Mouse (Mus musculus): ENCODE data around the gene Olfr1129. TPM values are rescaled to one million over a fixed set of nuclear protein-coding genes. Genes with fewer than 3 reads are reported as not detected.
"Not testable (repeated sequence)": the region's sequence is repeated elsewhere in the genome, so short reads cannot be mapped to it uniquely, and the experiment has no call there.

The Olfr1129 gene
- polyA plus RNA-seq (2016; fragmentation: Nextera tagmentation; extraction: Ambion mirVana) = not detected in 2 replicates

DNA sequence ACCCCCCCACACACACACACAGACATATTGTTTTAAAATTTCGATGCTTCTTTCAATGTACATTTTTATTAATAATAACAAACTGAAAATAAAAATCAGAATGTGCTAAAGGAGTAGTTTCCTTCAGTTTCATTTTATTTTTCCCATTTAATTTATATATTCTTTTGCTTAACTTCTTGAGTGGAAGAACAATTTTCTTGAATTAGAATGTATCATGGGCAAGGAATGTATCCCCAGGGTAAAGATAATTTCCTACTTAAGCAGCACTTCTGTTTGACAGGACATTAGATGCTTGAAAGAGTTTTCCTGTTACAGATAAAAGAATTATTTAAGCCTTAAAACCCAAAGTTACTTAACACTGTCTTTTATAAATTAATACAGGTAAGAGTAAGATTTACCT is at the start of gene Olfr1129:
Gene Olfr1129, plus strand, starts transcription at position 301 of the 400 bp plus-strand sequence.
- H3K36me3 ChIP-seq; H3K27ac ChIP-seq (ENCODE audit: poor library complexity, severe bottlenecking); H3K4me3 ChIP-seq; ATAC-seq (ENCODE audit: insufficient number of reproducible peaks, low FRiP score); H3K4me2 ChIP-seq; H3K4me1 ChIP-seq (replicated peaks); H3K9ac ChIP-seq; H3K27me3 ChIP-seq (replicated peaks); H3K9me3 ChIP-seq (replicated peaks): not testable (repeated sequence)
- WGBS = 55% methylated on average over 1 of the region's 1 CpGs

- H3K9ac ChIP-seq; H3K27ac ChIP-seq (ENCODE audit: poor library complexity, severe bottlenecking): not testable (repeated sequence)
Measured at GRCm38 (mm10) chr2:87525899-87526616, 47.6 kb upstream of the Olfr1129 start.

DNA sequence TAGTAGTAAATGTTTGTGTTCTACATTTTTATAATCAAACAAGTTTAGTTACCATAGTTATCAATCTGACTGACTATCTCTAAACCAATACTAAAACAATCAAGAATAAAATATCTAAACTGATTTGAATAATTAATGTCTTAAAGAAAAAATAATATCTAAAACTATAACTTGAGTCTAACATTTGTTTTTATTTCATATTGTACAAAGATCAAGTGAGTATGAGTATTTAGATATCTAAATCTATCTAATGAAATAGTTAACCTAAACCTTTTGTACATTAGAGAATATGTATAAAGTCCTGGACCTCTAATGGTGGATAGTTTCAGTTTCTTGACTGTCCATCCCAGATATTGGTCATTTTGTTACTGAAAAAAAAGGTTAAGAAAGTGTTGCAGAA is 42.2 kb upstream of the Olfr1129 start, which contains the start of gene Olfr153:
Gene Olfr153, plus strand, starts transcription at position 301 of the 400 bp plus-strand sequence.
- Histone ChIP-seq H3K27me3 (replicated peaks) (no peaks in the 10 kb centered on the region), H3K4me2 (no peak within 1 kb of the TSS), H3K9ac (no peak within 1 kb of the TSS), H3K4me3 (no peak within 1 kb of the TSS), H3K9me3 (replicated peaks) (no peaks in the 10 kb centered on the region), H3K27ac (ENCODE audit: poor library complexity, severe bottlenecking) (no peak within 1 kb of the TSS), H3K36me3 (no peaks in the 10 kb centered on the region), H3K4me1 (replicated peaks) (no peaks in the 10 kb centered on the region)
- ATAC-seq (ENCODE audit: insufficient number of reproducible peaks, low FRiP score) = no peak

More at GRCm38 (mm10) chr2:87525899-87526616, 47.6 kb upstream of the Olfr1129 start:
- ATAC-seq (ENCODE audit: insufficient number of reproducible peaks, low FRiP score); H3K9me3 ChIP-seq (replicated peaks); H3K36me3 ChIP-seq; H3K27me3 ChIP-seq (replicated peaks); H3K4me1 ChIP-seq (replicated peaks): not testable (repeated sequence)
- Histone ChIP-seq H3K4me2 (peak overlapping the region; percentile 60), H3K4me3 (peak overlapping the region; percentile 26)
- WGBS = 28% methylated on average over 39 of the region's 39 CpGs

DNA sequence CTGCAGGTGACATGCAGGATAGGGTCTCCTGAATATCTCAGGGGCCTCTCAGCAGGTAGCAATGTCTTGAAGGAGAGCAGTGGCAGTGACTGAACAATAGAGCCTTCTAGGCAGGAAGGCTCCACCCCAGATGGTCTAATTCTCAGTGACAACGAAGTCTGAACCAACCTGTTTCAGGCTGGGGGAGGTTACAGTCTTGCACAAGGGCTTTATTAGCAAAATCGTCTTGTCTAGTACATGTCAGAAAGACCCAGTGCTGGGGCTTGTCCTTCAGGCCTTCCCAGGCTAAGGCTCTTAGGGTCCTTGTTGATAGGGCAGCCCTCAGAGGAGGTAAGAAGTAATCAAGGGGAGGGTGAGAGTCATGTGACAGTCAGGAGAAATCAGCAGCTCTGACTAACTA is 38.9 kb upstream of the Olfr1129 start:
- H3K4me3 ChIP-seq = no peak overlapping the region
- no peaks in the 10 kb centered on the region for H3K27me3 ChIP-seq (replicated peaks)
- no peaks in the 10 kb centered on the region for H3K9me3 ChIP-seq (replicated peaks)
- WGBS = 58% methylated on average over 2 of the region's 2 CpGs
- H3K36me3 ChIP-seq = no peaks in the 10 kb centered on the region
- H3K27ac ChIP-seq (ENCODE audit: poor library complexity, severe bottlenecking) = no peak overlapping the region
- no peak overlapping the region for H3K4me2 ChIP-seq
- no peaks in the 10 kb centered on the region for H3K4me1 ChIP-seq (replicated peaks)
- no peak for ATAC-seq (ENCODE audit: insufficient number of reproducible peaks, low FRiP score)
- no peak overlapping the region for H3K9ac ChIP-seq

- Histone ChIP-seq H3K4me3 (no peak within 1 kb of the TSS), H3K9ac (no peak within 1 kb of the TSS), H3K36me3 (no peaks in the 10 kb centered on the region), H3K9me3 (replicated peaks) (no peaks in the 10 kb centered on the region), H3K4me2 (no peak within 1 kb of the TSS), H3K27me3 (replicated peaks) (no peaks in the 10 kb centered on the region), H3K27ac (ENCODE audit: poor library complexity, severe bottlenecking) (no peak within 1 kb of the TSS), H3K4me1 (replicated peaks) (no peaks in the 10 kb centered on the region)
- 78% methylated on average over 1 of the region's 1 CpGs for whole genome bisulfite sequencing
- no peak for ATAC-seq (ENCODE audit: insufficient number of reproducible peaks, low FRiP score)
Measured at GRCm38 (mm10) chr2:87545442-87545841, 28.3 kb upstream of the Olfr1129 start, which contains the start of gene Olfr1128. Gene Olfr1128, minus strand, starts transcription at chr2:87545542.

DNA sequence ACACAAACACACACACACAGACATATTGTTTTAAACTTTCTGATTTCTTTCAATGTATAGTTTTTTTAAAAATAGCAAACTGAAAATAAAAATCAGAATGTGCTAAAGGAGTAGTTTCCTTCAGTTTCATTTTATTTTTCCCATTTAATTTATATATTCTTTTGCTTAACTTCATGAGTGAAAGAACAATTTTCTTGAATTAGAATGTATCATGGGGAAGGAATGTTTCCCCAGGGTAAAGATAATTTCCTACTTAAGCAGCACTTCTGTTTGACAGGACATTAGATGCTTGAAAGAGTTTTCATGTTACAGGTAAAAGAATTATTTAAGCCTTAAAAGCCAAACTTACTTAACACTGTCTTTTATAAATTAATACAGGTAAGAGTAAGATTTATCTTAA is 32.2 kb downstream of the Olfr1129 start, which contains the start of gene Olfr1130:
Gene Olfr1130, plus strand, starts transcription at position 301 of the 400 bp plus-strand sequence.
- H3K4me2 ChIP-seq; H3K9me3 ChIP-seq (replicated peaks); H3K36me3 ChIP-seq; ATAC-seq (ENCODE audit: insufficient number of reproducible peaks, low FRiP score); H3K4me1 ChIP-seq (replicated peaks); H3K9ac ChIP-seq; H3K4me3 ChIP-seq; H3K27me3 ChIP-seq (replicated peaks); H3K27ac ChIP-seq (ENCODE audit: poor library complexity, severe bottlenecking): not testable (repeated sequence)

- WGBS = 61% methylated on average over 3 of the region's 3 CpGs
- ATAC-seq (ENCODE audit: insufficient number of reproducible peaks, low FRiP score) = no peak
- Histone ChIP-seq H3K27ac (ENCODE audit: poor library complexity, severe bottlenecking) (no peak within 1 kb of the TSS), H3K9me3 (replicated peaks) (peaks cover 4% of the 10 kb centered on the region; the same call in 1 of the 2 replicates), H3K9ac (no peak within 1 kb of the TSS), H3K4me2 (no peak within 1 kb of the TSS), H3K36me3 (no peaks in the 10 kb centered on the region), H3K4me1 (replicated peaks) (no peaks in the 10 kb centered on the region), H3K4me3 (no peak within 1 kb of the TSS), H3K27me3 (replicated peaks) (no peaks in the 10 kb centered on the region)
Measured at GRCm38 (mm10) chr2:87626804-87627203, 53.1 kb downstream of the Olfr1129 start, which contains the start of gene Olfr1131. Gene Olfr1131, plus strand, starts transcription at chr2:87627104.

Other genes with a start within 250 kb of the Olfr1129 start
- not detected in 2 replicates for gene Olfr1120, start 219.1 kb upstream of the Olfr1129 start, polyA plus RNA-seq (2016; fragmentation: Nextera tagmentation; extraction: Ambion mirVana)
- not detected in 2 replicates for gene Olfr1121, start 204.0 kb upstream of the Olfr1129 start, polyA plus RNA-seq (2016; fragmentation: Nextera tagmentation; extraction: Ambion mirVana)
- not detected in 2 replicates for gene Olfr1122, start 188.1 kb upstream of the Olfr1129 start, polyA plus RNA-seq (2016; fragmentation: Nextera tagmentation; extraction: Ambion mirVana)
- not detected in 2 replicates for gene Olfr1123, start 157.3 kb upstream of the Olfr1129 start, polyA plus RNA-seq (2016; fragmentation: Nextera tagmentation; extraction: Ambion mirVana)
- gene Olfr1124, start 143.6 kb upstream of the Olfr1129 start, polyA plus RNA-seq (2016; fragmentation: Nextera tagmentation; extraction: Ambion mirVana) = not detected in 2 replicates
- gene Olfr1126, start 119.9 kb upstream of the Olfr1129 start, polyA plus RNA-seq (2016; fragmentation: Nextera tagmentation; extraction: Ambion mirVana) = not detected in 2 replicates
- gene Pramel7, start 76.8 kb upstream of the Olfr1129 start, polyA plus RNA-seq (2016; fragmentation: Nextera tagmentation; extraction: Ambion mirVana) = not detected in 2 replicates
- gene Pramel6, start 67.3 kb upstream of the Olfr1129 start, polyA plus RNA-seq (2016; fragmentation: Nextera tagmentation; extraction: Ambion mirVana) = not detected in 2 replicates
- not detected in 2 replicates for gene Olfr153, start 42.1 kb upstream of the Olfr1129 start, polyA plus RNA-seq (2016; fragmentation: Nextera tagmentation; extraction: Ambion mirVana)
- not detected in 2 replicates for gene Olfr1128, start 28.4 kb upstream of the Olfr1129 start, polyA plus RNA-seq (2016; fragmentation: Nextera tagmentation; extraction: Ambion mirVana)
- gene Olfr1130, start 32.3 kb downstream of the Olfr1129 start, polyA plus RNA-seq (2016; fragmentation: Nextera tagmentation; extraction: Ambion mirVana) = not detected in 2 replicates
- not detected in 2 replicates for gene Olfr1131, start 53.2 kb downstream of the Olfr1129 start, polyA plus RNA-seq (2016; fragmentation: Nextera tagmentation; extraction: Ambion mirVana)
- gene Olfr1132, start 63.6 kb downstream of the Olfr1129 start, polyA plus RNA-seq (2016; fragmentation: Nextera tagmentation; extraction: Ambion mirVana) = not detected in 2 replicates
- gene Olfr1133, start 73.5 kb downstream of the Olfr1129 start, polyA plus RNA-seq (2016; fragmentation: Nextera tagmentation; extraction: Ambion mirVana) = not detected in 2 replicates
- not detected in 2 replicates for gene Olfr1134, start 84.6 kb downstream of the Olfr1129 start, polyA plus RNA-seq (2016; fragmentation: Nextera tagmentation; extraction: Ambion mirVana)
- not detected in 2 replicates for gene Olfr1135, start 99.8 kb downstream of the Olfr1129 start, polyA plus RNA-seq (2016; fragmentation: Nextera tagmentation; extraction: Ambion mirVana)
- gene Olfr1136, start 120.0 kb downstream of the Olfr1129 start, polyA plus RNA-seq (2016; fragmentation: Nextera tagmentation; extraction: Ambion mirVana) = not detected in 2 replicates
- gene Olfr1137, start 139.3 kb downstream of the Olfr1129 start, polyA plus RNA-seq (2016; fragmentation: Nextera tagmentation; extraction: Ambion mirVana) = not detected in 2 replicates
- gene Olfr1138, start 166.1 kb downstream of the Olfr1129 start, polyA plus RNA-seq (2016; fragmentation: Nextera tagmentation; extraction: Ambion mirVana) = not detected in 2 replicates
- not detected in 2 replicates for gene Olfr1140, start 169.8 kb downstream of the Olfr1129 start, polyA plus RNA-seq (2016; fragmentation: Nextera tagmentation; extraction: Ambion mirVana)
- not detected in 2 replicates for gene Olfr1141, start 180.1 kb downstream of the Olfr1129 start, polyA plus RNA-seq (2016; fragmentation: Nextera tagmentation; extraction: Ambion mirVana)
- gene Olfr152, start 205.6 kb downstream of the Olfr1129 start, polyA plus RNA-seq (2016; fragmentation: Nextera tagmentation; extraction: Ambion mirVana) = not detected in 2 replicates
- not detected in 2 replicates for gene Olfr1143, start 226.7 kb downstream of the Olfr1129 start, polyA plus RNA-seq (2016; fragmentation: Nextera tagmentation; extraction: Ambion mirVana)
- not detected in 2 replicates for gene Olfr1145, start 235.9 kb downstream of the Olfr1129 start, polyA plus RNA-seq (2016; fragmentation: Nextera tagmentation; extraction: Ambion mirVana)